Mouse (Mus musculus) intestine, embryonic 15.5 days (tissue): ENCODE results near the gene Vps51. TPM values are rescaled to one million over a fixed set of nuclear protein-coding genes. Genes with fewer than 3 reads are reported as not detected.

Source experiments
- ATAC-seq: fragments of 200-750 bp; cut with Nextera tagmentation; 2 replicates; pipeline ENCODE4 v1.8.0; 2017; ENCODE audit warnings: moderate TSS enrichment, moderate library complexity
- H3K27ac ChIP-seq: fragments of 300-500 bp; sonication (generic); 2 replicates; pipeline ENCODE4 v1.5.1; 2015; ENCODE audit warnings: mild to moderate bottlenecking, inconsistent platforms
- H3K27me3 ChIP-seq: fragments of 300-500 bp; sonication (generic); replicated peaks from 2 replicates; pipeline ENCODE4 v1.6.1; 2015; ENCODE audit warnings: inconsistent platforms
- H3K36me3 ChIP-seq: fragments of 300-500 bp; sonication (generic); 2 replicates; pipeline ENCODE4 v1.6.1; 2015; ENCODE audit warnings: inconsistent platforms
- H3K4me1 ChIP-seq: fragments of 300-500 bp; sonication (generic); replicated peaks from 2 replicates; pipeline ENCODE4 v1.6.1; 2015; ENCODE audit warnings: inconsistent platforms
- H3K4me2 ChIP-seq: fragments of 300-500 bp; sonication (generic); replicated peaks from 2 replicates; pipeline ENCODE4 v1.6.1; 2015; ENCODE audit warnings: mild to moderate bottlenecking, inconsistent platforms
- H3K4me3 ChIP-seq: fragments of 300-500 bp; sonication (generic); replicated peaks from 2 replicates; pipeline ENCODE4 v1.5.1; 2015; ENCODE audit warnings: inconsistent platforms
- H3K9ac ChIP-seq: fragments of 300-500 bp; sonication (generic); 2 replicates; pipeline ENCODE4 v1.6.1; 2015; ENCODE audit warnings: inconsistent platforms
- H3K9me3 ChIP-seq: fragments of 300-500 bp; sonication (generic); 2 replicates; pipeline ENCODE4 v1.6.1; 2016; ENCODE audit warnings: inconsistent platforms
- WGBS: fragments of 180-500 bp; shearing (Covaris S2); methylation state at CpG from one replicate; pipeline ENCODE4 v1.1.7; 2015; 5-methylcytosine and 5-hydroxymethylcytosine counted together
- polyA plus RNA-seq: library from polyadenylated mRNA; unstranded; fragments of >200 nt; fragmentation: Nextera tagmentation; extraction: Ambion mirVana; gene quantifications from 2 replicates; pipeline ENCODE4 v1.2.1, GENCODE M21; 2015

Vps51 gene
- polyA plus RNA-seq, 1 experiment from 2014 or later = 61.2 TPM

DNA sequence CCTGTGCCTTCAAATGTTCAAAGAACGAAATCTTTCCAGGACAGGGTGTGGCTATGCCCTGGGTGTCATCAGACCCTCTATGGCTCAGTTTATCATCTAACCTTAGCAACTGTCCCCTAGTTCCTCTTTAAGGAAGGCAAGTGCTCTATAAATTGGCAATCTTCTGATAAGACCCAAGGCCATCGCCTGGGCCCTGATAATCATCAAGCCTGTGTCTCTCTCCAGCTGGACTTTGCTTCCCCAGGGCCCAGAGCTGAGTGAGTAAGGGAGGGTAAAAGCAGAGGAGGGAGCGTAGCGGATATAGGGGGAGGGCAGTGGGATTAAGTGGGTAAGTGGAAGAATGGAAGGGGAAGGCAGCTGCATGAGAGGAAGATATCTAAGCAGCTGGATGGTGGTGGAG is 27.4 kb upstream of the Vps51 start:
- Histone ChIP-seq H3K9me3 (no peaks in the 10 kb centered on the region), H3K4me3 (no peak overlapping the region), H3K9ac (no peak overlapping the region; the same call in 1 of the 2 replicates), H3K36me3 (no peaks in the 10 kb centered on the region), H3K27me3 (no peaks in the 10 kb centered on the region), H3K27ac (peak overlapping the region; percentile 29), H3K4me2 (peak overlapping the region; percentile 2; the same call in 1 of the 2 replicates), H3K4me1 (peaks cover 13% of the 10 kb centered on the region; the same call in 1 of the 2 replicates)
- peak; percentile 84 for ATAC-seq
- WGBS = 53% methylated on average over 4 of the region's 4 CpGs

DNA sequence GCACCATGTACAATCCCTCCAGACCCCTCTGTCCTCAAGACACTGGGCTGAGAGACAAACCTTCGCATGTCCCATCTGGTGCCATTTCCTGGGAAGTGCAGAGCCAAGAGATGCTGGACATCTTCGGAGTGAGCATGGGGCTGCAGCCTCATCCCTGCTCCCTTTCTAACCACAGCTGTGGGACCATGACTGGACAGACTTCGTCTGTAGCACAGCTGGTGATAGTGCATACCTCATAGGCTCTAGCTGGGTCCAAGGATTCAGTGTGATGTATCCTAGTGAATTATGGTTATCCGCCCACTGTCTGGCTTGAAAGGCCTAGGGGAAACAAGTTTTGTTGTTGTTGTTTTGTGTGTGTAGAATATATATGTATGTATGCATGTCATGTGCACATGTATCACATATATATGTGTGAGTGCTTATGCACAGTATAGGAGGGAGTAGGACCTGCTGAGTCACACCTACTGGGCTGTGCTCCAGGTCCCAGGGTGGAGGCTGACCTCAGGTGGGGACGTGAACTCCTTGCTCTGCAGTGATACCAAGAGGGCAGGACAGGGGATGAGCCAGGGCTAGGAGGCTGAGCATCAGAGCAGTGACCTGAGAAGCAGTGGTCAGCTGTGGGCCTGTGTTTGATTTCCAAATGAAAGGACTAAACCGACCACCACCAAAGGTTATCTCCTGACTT is 25.3 kb upstream of the Vps51 start:
- Histone ChIP-seq H3K9ac (no peak overlapping the region), H3K36me3 (no peaks in the 10 kb centered on the region), H3K4me3 (no peak overlapping the region), H3K4me2 (no peak overlapping the region), H3K9me3 (no peaks in the 10 kb centered on the region), H3K27me3 (no peaks in the 10 kb centered on the region), H3K4me1 (peaks cover 13% of the 10 kb centered on the region; the same call in 1 of the 2 replicates), H3K27ac (no peak overlapping the region)
- WGBS = 71% methylated on average over 6 of the region's 6 CpGs
- ATAC-seq = no peak

DNA sequence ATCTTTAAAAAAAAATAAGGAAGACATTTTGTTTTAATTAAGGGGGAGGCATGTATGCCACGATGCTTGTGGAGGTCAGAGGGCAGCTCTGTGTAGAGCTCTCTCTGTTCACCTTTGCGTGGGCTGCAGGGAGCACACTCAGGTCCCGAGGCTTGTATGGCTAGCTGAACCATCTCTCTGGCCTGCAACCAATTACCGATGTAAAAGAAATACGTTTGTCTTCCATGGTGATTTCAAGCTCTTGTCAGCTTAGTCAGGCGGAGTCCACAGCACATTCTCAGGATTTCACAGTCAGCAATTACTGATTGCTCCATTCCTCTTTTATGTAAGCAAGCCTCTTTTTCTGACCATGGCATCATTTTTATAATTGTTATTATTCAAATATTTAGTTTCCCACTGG is 24.2 kb upstream of the Vps51 start:
- no peak overlapping the region for H3K9ac ChIP-seq
- no peak overlapping the region for H3K4me3 ChIP-seq
- peaks cover 13% of the 10 kb centered on the region; the same call in 1 of the 2 replicates for H3K4me1 ChIP-seq
- H3K27me3 ChIP-seq = no peaks in the 10 kb centered on the region
- H3K27ac ChIP-seq = no peak overlapping the region
- no peaks in the 10 kb centered on the region for H3K36me3 ChIP-seq
- H3K4me2 ChIP-seq = no peak overlapping the region
- H3K9me3 ChIP-seq = no peaks in the 10 kb centered on the region
- 65% methylated on average over 6 of the region's 6 CpGs for WGBS
- ATAC-seq = no peak

DNA sequence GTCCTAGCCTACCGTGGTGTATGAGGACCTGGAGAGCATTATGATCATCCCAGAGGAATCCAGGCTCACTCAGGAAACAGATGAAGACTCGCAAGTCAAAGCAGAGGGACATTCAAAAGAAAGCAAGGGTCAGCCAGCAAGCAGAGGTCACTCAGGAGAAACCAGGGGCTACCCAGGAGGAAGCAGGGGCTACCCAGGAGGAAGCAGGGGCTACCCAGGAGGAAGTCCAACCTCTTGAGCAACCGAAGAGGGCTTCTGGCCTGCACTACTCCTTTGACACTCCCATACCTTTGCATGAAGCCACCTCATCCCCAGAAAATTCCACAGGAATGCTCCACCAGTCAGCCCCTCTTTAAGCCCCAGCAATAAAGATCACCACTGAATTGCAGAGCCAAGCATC is 20.8 kb upstream of the Vps51 start:
- 79% methylated on average over 3 of the region's 3 CpGs for WGBS
- no peak for ATAC-seq
- no peak overlapping the region for H3K4me3 ChIP-seq
- H3K9me3 ChIP-seq = no peaks in the 10 kb centered on the region
- H3K36me3 ChIP-seq = 0 out of 2 replicates have a peak, but pooled peaks cover 4% of the 10 kb centered on the region
- no peaks in the 10 kb centered on the region for H3K27me3 ChIP-seq
- H3K4me2 ChIP-seq = no peak overlapping the region
- no peak overlapping the region for H3K9ac ChIP-seq
- no peaks in the 10 kb centered on the region for H3K4me1 ChIP-seq
- no peak overlapping the region for H3K27ac ChIP-seq

DNA sequence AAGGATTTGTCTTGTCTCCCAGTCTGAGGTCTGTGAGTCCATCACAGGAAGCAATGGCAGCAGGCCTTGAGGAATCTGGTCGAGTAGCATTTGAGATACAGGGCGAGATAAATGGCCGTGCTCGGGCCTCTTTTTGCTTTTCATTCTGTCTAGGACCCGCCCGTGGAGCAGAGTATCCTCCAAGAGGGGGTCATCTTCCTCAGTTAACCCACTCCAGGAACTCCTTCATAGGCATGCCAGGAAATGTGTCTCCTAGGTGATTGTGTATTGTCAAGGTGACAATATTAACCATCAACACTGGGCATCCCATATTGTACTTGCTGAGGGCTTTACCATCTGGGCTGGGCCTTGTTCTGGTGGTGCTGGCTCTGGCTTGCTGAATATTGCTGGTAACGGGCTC is 17.1 kb upstream of the Vps51 start, which contains the start of gene AC131692.1:
Gene AC131692.1 (plus strand): TSS at position 301 of the 400 bp plus-strand sequence.
- WGBS = 87% methylated on average over 7 of the region's 7 CpGs
- ATAC-seq = no peak
- H3K27ac ChIP-seq = no peak within 1 kb of the TSS

DNA sequence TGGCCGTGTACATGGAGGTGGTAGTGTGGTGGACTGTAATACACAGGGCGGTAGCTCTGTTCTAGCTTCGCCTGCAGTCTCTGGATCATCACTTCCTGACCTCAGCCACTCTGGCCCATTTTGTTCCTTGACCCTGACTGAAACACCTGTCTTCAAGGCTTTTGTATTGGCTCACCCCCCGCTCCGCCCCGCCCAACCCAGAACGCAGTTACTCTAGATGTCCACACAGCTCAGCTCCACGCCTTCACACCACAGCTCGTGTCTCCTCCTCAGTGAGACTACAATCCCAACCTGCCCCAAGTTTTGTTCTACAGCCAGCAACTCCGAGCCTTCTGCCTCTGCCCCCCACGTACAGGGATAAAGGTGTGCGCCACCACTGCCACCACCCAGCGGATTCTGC is 11.8 kb upstream of the Vps51 start:
- 92% methylated on average over 13 of the region's 13 CpGs for WGBS
- Histone ChIP-seq H3K27ac (no peak overlapping the region), H3K4me2 (no peak overlapping the region), H3K4me1 (peaks cover 8% of the 10 kb centered on the region), H3K27me3 (no peaks in the 10 kb centered on the region), H3K36me3 (peaks cover 29% of the 10 kb centered on the region), H3K9me3 (no peaks in the 10 kb centered on the region), H3K9ac (no peak overlapping the region), H3K4me3 (no peak overlapping the region)
- no peak for ATAC-seq

More for the DNA sequence above, 17.1 kb upstream of the Vps51 start, which contains the start of gene AC131692.1:
- no peak within 1 kb of the TSS for H3K4me3 ChIP-seq
- H3K4me1 ChIP-seq = no peaks in the 10 kb centered on the region
- no peak within 1 kb of the TSS for H3K9ac ChIP-seq
- no peaks in the 10 kb centered on the region for H3K9me3 ChIP-seq
- H3K4me2 ChIP-seq = no peak within 1 kb of the TSS
- H3K27me3 ChIP-seq = no peaks in the 10 kb centered on the region
- peaks cover 28% of the 10 kb centered on the region for H3K36me3 ChIP-seq

DNA sequence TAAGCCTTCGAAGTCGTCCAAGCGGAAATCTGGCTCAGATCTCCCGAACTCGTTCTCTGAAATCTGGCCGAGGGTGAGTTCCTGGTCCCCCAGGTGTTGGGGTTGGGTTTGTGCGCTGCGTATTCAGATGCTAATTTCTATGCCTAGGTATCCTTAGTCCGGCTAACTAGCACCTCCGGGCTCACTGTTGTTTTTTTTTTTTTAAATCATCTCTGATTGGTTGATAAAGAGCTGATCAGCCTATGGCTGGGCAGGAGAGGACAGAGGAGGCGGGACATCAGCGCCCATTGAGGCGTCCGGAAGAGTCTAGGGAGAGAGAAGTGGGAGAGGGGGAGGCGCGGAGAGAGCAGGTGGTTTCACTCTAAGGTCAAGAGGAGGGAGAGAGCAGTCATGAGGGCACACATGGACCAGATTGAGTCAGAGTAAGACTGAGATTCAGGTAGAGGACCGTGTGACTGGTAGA is 8.4 kb upstream of the Vps51 start:
- H3K4me1 ChIP-seq = peaks cover 10% of the 10 kb centered on the region
- peak overlapping the region; percentile 75 for H3K4me2 ChIP-seq
- peak overlapping the region; percentile 54 for H3K27ac ChIP-seq
- H3K4me3 ChIP-seq = peak overlapping the region; percentile 65
- peaks cover 29% of the 10 kb centered on the region for H3K36me3 ChIP-seq
- under 1% methylated on average over 17 of the region's 17 CpGs for WGBS
- no peaks in the 10 kb centered on the region for H3K27me3 ChIP-seq
- H3K9me3 ChIP-seq = no peaks in the 10 kb centered on the region
- peak; percentile 83 for ATAC-seq
- H3K9ac ChIP-seq = peak overlapping the region; percentile 60

DNA sequence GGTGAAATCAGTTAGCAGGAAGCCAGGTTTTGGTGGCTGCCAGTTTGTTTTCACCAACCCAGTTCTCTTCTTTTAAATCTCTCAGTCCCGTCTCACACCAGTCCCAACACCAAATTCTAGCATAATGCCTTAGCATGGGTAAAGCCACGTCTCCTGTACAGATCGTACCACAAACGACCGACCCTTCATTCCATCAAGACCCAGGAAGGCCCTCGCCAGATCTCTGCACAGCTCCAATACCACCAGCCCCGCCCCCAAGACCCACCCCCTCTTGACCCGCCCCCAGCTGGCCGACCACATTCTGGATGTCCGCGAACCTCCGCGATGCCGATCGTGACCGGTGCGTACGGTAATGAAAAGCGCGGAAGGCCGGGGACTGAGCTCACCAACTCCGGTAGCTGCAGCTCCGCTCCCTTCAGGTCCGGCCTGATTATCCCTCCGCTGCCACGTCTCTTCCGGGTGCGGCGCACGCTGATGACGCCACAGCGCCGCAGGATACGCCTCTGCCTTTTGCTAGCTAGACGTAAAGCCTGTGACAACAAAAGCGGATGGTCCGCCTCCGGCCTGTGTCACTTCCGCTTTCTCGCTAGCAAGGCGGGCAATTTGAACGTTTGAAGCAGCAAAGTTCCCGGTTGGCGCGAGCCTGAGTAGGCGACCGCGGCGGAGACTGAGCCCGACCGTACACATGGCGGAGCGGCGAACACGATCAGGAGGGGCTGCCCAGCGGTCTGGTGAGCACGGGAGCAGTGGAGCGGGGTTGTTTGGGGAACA is 7.6 kb upstream of the Vps51 start, which contains the start of the genes Zfpl1 and Cdca5:
Gene Zfpl1 (minus strand): TSS at position 479 of the 771 bp plus-strand sequence.
Gene Cdca5 (plus strand): TSS at position 506 of the 771 bp plus-strand sequence.
- H3K4me2 ChIP-seq = peak within 1 kb of the TSS; percentile 75
- no peaks in the 10 kb centered on the region for H3K27me3 ChIP-seq
- peak within 1 kb of the TSS; percentile 54 for H3K27ac ChIP-seq
- under 1% methylated on average over 58 of the region's 58 CpGs for WGBS
- peak; percentile 94 for ATAC-seq
- peak within 1 kb of the TSS; percentile 65 for H3K4me3 ChIP-seq
- H3K9ac ChIP-seq = peak within 1 kb of the TSS; percentile 62
- H3K4me1 ChIP-seq = peaks cover 10% of the 10 kb centered on the region
- no peaks in the 10 kb centered on the region for H3K9me3 ChIP-seq
- H3K36me3 ChIP-seq = peaks cover 26% of the 10 kb centered on the region

DNA sequence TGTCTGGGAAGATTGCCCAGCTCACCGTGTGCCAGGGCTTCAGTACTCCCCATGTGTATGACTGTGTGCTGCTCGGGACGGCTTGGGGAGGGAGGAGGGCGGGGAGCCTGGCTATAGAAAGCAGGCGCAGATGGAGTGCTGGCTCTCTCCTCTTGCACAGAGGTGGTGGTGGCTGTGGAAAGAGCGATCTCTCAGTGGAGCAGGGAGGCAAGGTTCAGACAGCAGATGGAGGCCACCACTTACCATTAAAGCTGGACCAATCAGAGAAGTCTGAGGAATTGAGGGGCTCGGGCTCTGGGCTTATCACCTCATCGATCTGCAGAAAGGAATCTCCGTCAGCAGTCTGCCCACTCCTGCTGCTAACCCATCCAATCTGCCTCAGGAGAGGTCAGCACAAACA is 5.1 kb upstream of the Vps51 start, which contains the start of gene Gm28374:
Gene Gm28374 (minus strand): TSS at position 101 of the 400 bp plus-strand sequence.
- Histone ChIP-seq H3K27ac (no peak within 1 kb of the TSS), H3K36me3 (peaks cover 26% of the 10 kb centered on the region), H3K4me2 (no peak within 1 kb of the TSS), H3K9ac (no peak within 1 kb of the TSS), H3K4me1 (peaks cover 10% of the 10 kb centered on the region), H3K4me3 (no peak within 1 kb of the TSS), H3K9me3 (no peaks in the 10 kb centered on the region), H3K27me3 (no peaks in the 10 kb centered on the region)
- 89% methylated on average over 9 of the region's 9 CpGs for WGBS
- no peak for ATAC-seq

DNA sequence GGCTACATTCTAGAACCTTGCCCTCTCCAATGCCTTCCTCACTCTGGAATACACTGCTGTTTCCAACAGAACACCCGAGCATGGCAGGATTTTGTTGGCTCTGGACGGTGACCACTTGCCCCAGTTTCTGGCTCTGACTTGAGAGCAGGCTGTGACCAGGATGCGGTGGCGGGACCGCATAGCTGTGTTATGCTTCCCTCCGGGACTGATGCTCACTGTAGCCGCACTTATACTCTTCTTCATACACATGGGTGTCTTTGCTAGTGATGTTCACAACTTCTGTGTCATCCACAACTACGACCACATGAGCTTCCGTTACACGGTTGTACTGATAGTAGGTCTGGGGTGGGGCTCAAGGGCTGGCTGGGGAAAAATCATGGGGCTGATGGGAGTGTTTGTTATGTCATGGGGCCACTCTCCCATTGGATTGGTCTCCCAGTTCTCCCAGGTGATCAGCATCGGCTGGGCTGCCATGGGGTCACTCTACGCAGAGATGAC is 3.0 kb upstream of the Vps51 start, which contains the start of gene Tmem262:
Gene Tmem262 (plus strand): TSS at position 51 of the 498 bp plus-strand sequence.
- no peak within 1 kb of the TSS for H3K4me2 ChIP-seq
- no peak for ATAC-seq
- peaks cover 15% of the 10 kb centered on the region for H3K4me1 ChIP-seq
- 92% methylated on average over 12 of the region's 12 CpGs for WGBS
- H3K27ac ChIP-seq = no peak within 1 kb of the TSS
- no peaks in the 10 kb centered on the region for H3K9me3 ChIP-seq
- H3K4me3 ChIP-seq = no peak within 1 kb of the TSS
- peaks cover 21% of the 10 kb centered on the region for H3K36me3 ChIP-seq
- H3K27me3 ChIP-seq = no peaks in the 10 kb centered on the region
- H3K9ac ChIP-seq = no peak within 1 kb of the TSS

DNA sequence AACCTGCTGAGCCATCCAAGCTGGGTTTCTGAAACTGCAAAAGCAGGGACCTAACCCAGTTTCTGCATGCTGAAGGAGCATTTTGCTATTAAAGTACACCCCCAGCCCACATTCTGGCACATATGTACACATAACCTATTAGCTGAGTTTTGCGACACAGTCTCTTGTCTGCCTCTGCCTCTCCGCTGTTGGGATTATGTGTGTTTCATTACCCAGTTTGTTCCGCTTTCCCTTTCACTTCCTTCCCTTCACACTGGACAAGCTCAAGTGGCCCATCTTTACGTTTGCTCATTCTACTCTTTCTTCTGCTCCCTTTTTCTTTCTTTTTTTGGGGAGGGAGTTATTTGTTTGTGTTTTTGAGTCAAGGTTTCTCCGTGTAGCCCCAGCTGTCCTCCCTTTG is 3.1 kb downstream of the Vps51 start:
- WGBS = 87% methylated on average over 5 of the region's 5 CpGs
- Histone ChIP-seq H3K27me3 (no peaks in the 10 kb centered on the region), H3K27ac (no peak overlapping the region), H3K9me3 (no peaks in the 10 kb centered on the region), H3K4me3 (no peak overlapping the region), H3K4me1 (peaks cover 9% of the 10 kb centered on the region), H3K4me2 (no peak overlapping the region), H3K36me3 (peaks cover 26% of the 10 kb centered on the region), H3K9ac (no peak overlapping the region)
- ATAC-seq = no peak

DNA sequence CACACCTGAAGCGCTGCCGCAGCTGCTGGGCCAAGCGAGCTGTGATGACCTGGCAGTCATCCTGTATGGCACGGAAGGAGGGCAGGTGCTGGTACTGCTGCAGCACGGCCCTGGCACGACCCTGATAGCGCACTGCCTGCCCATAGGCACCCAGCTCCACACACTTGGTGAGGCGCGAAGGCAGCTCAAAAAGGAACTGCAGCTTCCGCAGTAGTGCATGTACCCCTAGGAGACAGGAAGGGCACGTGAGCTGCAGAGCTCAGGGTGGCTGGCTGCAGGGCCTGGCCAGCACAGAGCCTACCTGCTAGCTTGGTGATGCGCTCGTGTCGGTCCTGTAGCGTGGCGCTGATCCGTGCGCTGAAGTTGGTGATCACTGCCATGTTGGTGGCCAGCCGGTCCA is 5.8 kb downstream of the Vps51 start:
- Histone ChIP-seq H3K27me3 (no peaks in the 10 kb centered on the region), H3K4me2 (no peak overlapping the region), H3K4me1 (peaks cover 24% of the 10 kb centered on the region), H3K9me3 (no peaks in the 10 kb centered on the region), H3K27ac (no peak overlapping the region), H3K36me3 (peaks cover 26% of the 10 kb centered on the region), H3K4me3 (no peak overlapping the region), H3K9ac (no peak overlapping the region)
- no peak for ATAC-seq
- 94% methylated on average over 19 of the region's 19 CpGs for WGBS
